Mouse (Mus musculus): ENCODE measurements at regions not wholly inside any gene's neighbourhood (a gene's known extent, or its start where the extent isn't known, plus 50 kb on each side); places are given as distances from the start of the nearest gene placed in this dataset.
"Not testable (repeated sequence)": the region's sequence is repeated elsewhere in the genome, so short reads cannot be mapped to it uniquely, and the experiment has no call there.

- DNase-seq = no peak
Measured at GRCm38 (mm10) chr7:60293556-60293955, 153.5 kb upstream of the Snrpn start.

GRCm38 (mm10) chr7:60244187-60244866, 104.3 kb upstream of the Snrpn start:
- DNase-seq = peak; percentile 50 to 58

- DNase-seq = peak; percentile 49
Measured at GRCm38 (mm10) chr7:60243746-60244145, 103.7 kb upstream of the Snrpn start.

- peak; percentile 28 to 31 for DNase-seq
Measured at GRCm38 (mm10) chr7:60238595-60239195, 98.7 kb upstream of the Snrpn start.

- not testable (repeated sequence) for DNase-seq
Measured at GRCm38 (mm10) chr7:60216358-60217273, 76.6 kb upstream of the Snrpn start.
